Mouse (Mus musculus): ENCODE data around the gene Spin2c.

The Spin2c gene

GRCm38 (mm10) chrX:153831951-153832561, at the start of gene Spin2c:
Gene Spin2c, plus strand, starts transcription at chrX:153832225.
- DNase-seq, result peak; percentile 2 to 6

- no peak for DNase-seq
Measured at GRCm38 (mm10) chrX:153832606-153833005, 581 bp downstream of the Spin2c start.

Measured in thymus, adult 18-20 months (tissue).